Mouse (Mus musculus) stomach, postnatal 0 days (tissue): ENCODE data around the gene Rnf212b.

Experiments
- CTCF ChIP-seq: IDR thresholded peaks from 2 replicates; pipeline ENCODE4 v1.5.1; 2016; ENCODE audit warnings: antibody characterized with exemption, low read depth, mild to moderate bottlenecking, moderate library complexity
- EP300 ChIP-seq: optimal IDR thresholded peaks from 2 replicates; pipeline ENCODE3; 2016; ENCODE audit warnings: antibody characterized with exemption

DNA sequence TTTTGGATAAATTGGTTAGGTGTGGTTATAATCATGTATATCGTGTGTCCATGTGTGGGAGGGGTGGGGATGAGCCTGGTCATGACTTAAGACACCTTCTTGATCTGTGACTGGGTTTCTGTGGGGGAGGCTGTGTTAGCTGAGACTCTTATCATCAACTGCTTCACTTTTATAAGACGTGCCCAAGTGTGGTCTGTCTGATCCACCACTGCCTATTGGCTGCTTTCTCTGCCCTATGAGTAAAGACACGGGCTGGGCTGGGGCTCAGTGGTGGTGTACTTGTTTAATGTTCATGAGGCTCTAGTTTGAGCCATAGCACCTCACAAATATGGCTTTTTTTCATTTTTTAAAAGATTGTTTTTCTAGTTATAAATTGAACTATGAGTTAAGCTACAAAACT lies 1.8 kb downstream of the Rnf212b start:
- TF ChIP-seq CTCF (no peak), EP300 (no peak)
